Mouse (Mus musculus) retina, postnatal 7 days (tissue): ENCODE measurements around the gene Msi2.

Experiments
- DNase-seq: peaks from one replicate; pipeline ENCODE4 v3.0.0-alpha.2; 2012; ENCODE audit warnings: low read depth, low spot score

Msi2 gene

GRCm38 (mm10) chr11:88541666-88542639 lies 176.4 kb downstream of the Msi2 start:
- no peak for DNase-seq

- DNase-seq, result no peak
Observed at GRCm38 (mm10) chr11:88539637-88540478, 178.5 kb downstream of the Msi2 start.

- DNase-seq, result no peak
Observed at GRCm38 (mm10) chr11:88538710-88539340, 179.5 kb downstream of the Msi2 start.

- no peak for DNase-seq
Observed at GRCm38 (mm10) chr11:88537344-88537743, 181.0 kb downstream of the Msi2 start.

- no peak for DNase-seq
Observed at GRCm38 (mm10) chr11:88536861-88537260, 181.5 kb downstream of the Msi2 start.

- no peak for DNase-seq
Observed at GRCm38 (mm10) chr11:88534331-88534929, 183.9 kb downstream of the Msi2 start.

GRCm38 (mm10) chr11:88532016-88532415 lies 186.3 kb downstream of the Msi2 start:
- DNase-seq, result no peak

- DNase-seq, result no peak
Observed at GRCm38 (mm10) chr11:88530032-88530431, 188.3 kb downstream of the Msi2 start.

- no peak for DNase-seq
Observed at GRCm38 (mm10) chr11:88528522-88529101, 189.7 kb downstream of the Msi2 start.

- no peak for DNase-seq
Observed at GRCm38 (mm10) chr11:88526711-88527110, 191.6 kb downstream of the Msi2 start.

GRCm38 (mm10) chr11:88524790-88525575 lies 193.3 kb downstream of the Msi2 start:
- no peak for DNase-seq

- no peak for DNase-seq
Observed at GRCm38 (mm10) chr11:88524437-88524789, 193.9 kb downstream of the Msi2 start.

- no peak for DNase-seq
Observed at GRCm38 (mm10) chr11:88523921-88524320, 194.4 kb downstream of the Msi2 start.

- DNase-seq, result no peak
Observed at GRCm38 (mm10) chr11:88523511-88523910, 194.8 kb downstream of the Msi2 start.

- DNase-seq, result no peak
Observed at GRCm38 (mm10) chr11:88522114-88522513, 196.2 kb downstream of the Msi2 start.

GRCm38 (mm10) chr11:88520951-88521730 lies 197.2 kb downstream of the Msi2 start:
- no peak for DNase-seq

GRCm38 (mm10) chr11:88518361-88518760 lies 200.0 kb downstream of the Msi2 start:
- no peak for DNase-seq

GRCm38 (mm10) chr11:88516596-88517485 lies 201.5 kb downstream of the Msi2 start:
- DNase-seq, result no peak
